Mouse (Mus musculus): Measurements from ENCODE around the gene Irak3.
A peak's percentile ranks its signal among the peaks of the same experiment; 100 is the strongest.
"Not testable (repeated sequence)": the region's sequence is repeated elsewhere in the genome, so short reads cannot be mapped to it uniquely, and the experiment has no call there.

The Irak3 gene

GRCm38 (mm10) chr10:120201961-120202402 lies at the start of gene Irak3:
Irak3 (minus strand) TSS chr10:120202130.
- DNase-seq, result peak; percentile 81

DNA sequence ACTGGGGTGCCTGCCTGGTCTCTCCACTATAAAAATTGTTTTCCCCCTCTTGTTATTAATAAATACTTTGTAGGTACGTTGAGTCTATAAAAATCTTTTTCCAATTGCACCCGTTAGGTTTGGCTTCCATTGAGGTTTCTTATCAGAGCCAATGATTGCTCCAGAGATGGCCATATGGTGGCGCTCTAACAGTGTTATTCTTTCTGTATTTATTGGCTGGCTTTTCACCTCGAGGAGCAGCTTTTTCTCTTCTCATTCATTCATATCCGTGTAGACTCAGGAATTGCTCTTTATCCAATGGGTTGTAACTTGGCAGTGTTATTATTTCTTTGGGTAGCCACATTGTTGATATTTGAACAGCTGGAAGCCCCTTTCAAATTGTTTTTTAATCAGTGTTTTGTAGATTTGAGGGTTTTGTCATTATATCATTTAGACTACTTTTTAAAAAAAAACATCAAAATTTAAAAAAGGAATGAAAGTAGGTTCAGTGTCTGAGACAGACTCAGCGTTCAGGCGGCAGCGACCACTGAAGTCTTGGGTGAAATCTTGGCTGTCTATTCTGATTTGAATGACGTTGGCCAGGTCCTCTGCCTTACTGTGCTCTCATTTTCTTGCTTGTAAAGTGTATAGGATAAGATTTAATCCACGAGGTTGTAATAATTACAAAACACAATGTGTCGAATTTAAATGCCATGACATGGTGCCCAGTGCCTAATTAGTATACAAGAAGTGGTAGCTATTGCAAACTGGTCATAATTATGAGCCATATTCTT lies 49.2 kb upstream of the Irak3 start:
- no peak for DNase-seq

- peak; percentile 64 for DNase-seq
Measured at GRCm38 (mm10) chr10:120246994-120247750, 45.2 kb upstream of the Irak3 start.

- no peak for DNase-seq
Measured at GRCm38 (mm10) chr10:120245681-120246080, 43.8 kb upstream of the Irak3 start.

DNA sequence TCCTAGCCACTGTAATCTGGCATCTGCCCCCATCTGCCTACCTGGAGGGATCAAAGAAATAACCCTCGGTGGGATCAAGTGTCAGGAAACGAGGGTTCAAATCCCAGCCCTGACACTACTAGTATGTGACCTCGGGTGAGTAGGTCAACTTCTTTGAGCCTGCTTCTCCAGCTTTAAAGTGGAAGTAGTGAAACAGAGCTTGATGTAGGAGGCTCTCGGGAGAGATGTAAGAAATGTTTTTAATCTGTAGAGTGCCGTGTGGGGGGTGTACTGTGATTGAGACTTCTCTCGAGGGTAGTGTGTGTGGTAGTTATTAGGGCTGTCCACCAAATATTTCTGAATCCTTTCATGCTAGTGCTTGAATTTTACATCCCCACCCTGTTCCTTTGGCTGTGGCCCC lies 40.5 kb upstream of the Irak3 start:
- no peak for DNase-seq

DNA sequence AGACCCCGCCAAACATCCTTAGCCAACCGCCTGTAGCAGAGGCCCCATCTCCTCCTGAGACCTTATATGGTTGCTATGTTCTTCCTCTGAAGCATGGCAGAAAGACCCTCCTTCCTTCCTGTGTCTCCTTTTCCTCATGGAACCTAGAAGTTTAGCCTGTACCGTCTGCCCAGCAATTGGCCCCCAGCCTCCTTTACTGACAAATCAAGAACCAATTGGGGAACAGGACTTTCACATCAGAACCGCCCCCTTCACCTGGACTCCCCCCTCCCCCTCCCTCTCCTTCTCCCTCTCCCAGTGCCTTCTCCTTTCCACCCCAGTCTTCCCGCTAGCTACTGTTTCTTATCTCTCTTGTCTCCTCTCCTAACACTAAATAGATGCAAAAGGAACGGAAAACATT lies 37.5 kb upstream of the Irak3 start:
- DNase-seq, result no peak

DNA sequence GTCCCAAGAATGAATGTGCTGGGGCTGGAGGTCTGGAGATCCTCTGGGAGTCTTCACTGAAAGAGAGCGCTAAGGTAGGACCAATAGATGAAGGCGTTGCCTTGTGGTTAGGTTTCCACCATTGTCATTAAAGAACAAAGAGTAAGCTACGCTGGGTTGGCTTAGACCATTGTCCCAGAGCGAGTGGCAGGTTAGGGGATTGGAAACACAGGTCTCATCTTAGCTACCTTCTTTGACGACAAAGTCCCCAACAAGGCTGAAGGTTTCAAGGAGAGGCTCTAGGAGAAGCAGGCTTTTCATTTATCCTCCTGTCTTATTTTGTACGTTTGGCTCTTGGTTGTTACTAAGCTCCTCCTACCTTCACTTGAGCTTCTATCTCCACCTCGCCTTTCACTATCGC lies 36.3 kb upstream of the Irak3 start:
- no peak for DNase-seq

DNA sequence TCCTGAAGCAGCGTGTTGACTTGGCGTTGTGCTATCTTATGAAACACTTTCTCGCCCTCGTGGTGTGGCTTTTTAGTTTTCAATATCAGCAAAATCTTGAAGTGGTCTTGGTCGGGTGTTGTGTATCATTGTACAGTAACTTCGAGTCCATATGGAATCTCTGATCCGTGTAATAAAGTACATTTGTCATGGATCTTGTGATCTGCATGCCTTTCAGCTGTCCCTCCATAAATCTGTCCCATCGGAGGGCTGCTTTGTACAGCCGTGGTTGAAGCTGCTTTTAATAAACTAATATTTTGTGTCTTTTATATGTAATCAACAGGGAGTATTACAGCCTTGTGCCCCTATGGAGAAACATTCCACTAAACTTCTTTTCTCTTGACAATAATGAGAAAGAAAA lies 34.9 kb upstream of the Irak3 start:
- DNase-seq, result no peak

DNA sequence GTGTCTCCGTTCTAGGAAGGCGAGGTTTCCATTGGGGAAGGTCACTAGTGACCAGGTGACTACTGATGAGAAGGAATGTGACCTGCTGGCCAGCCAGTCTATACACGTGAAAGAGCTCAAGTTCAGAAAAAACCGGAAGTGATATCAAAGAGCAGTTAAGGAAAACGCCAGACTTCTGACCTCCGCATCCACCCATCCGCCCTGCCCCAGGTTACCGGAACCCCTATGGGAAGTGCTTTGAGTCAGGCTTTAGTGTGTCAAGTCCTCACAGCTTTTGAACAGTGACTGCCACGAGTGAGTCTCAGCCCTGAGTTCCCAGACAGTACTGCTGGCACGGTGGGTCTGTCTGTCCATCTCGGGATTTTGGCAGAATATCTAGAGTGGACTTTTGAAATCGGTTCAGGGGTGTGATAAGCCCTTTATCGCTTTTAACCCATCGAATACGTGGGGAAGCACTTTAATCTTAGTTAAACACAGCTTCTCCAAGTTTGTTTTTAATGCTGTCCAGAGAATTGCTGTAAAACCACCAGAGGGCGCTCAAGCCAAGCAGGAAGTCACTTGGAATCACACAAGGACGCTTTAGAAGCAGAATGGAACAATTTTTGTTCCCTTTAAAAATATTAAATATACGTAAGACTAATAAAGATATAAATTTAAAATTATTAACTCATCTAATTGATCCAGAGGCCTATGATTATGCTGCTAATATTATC lies 31.9 kb upstream of the Irak3 start:
- peak; percentile 67 for DNase-seq

- DNase-seq, result peak; percentile 69
Measured at GRCm38 (mm10) chr10:120231718-120232117, 29.8 kb upstream of the Irak3 start.

DNA sequence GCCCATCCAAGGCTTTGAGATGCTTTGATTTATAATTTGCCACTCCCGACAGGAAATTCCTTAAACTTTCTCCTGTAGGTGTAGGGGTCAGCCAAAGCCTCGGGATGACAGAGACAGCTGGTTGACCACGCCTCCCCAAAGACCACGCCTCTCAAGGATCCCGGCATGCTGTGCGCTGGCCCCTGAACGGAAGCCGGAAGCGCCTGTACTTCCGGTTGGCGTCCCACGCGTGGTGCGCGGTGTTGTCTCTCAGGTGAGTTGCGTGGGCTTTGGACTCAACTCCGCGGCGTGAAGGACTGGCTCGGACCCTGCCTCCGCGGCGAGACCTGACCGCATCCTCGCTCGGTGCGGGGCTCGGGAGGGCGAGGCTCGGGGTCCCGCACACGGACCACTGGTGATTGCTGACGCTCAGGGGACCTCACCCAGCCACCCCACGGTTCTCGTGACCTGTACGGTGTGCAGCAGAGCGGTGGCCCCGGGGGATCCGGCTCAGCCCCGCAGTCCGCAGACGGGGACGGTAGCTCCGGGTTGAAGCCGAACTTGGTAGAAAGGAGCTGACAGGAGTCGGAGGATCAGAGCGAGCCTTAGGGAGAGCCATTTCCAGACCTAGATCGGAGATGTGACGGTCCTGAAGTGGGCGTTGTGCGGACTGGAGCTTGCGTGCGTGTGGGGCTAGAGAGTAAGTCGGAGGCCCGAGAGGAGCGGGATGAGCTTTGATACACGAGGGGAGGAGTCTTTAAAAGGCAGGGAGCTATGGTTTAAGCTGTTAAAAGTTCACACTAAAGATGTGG lies 25.1 kb upstream of the Irak3 start, which contains the start of gene Llph:
TSS of gene Llph (plus strand) at position 200 of the 791 bp plus-strand sequence.
- DNase-seq, result peak; percentile 88

GRCm38 (mm10) chr10:120220776-120221175 lies 18.8 kb upstream of the Irak3 start:
- DNase-seq, result no peak

DNA sequence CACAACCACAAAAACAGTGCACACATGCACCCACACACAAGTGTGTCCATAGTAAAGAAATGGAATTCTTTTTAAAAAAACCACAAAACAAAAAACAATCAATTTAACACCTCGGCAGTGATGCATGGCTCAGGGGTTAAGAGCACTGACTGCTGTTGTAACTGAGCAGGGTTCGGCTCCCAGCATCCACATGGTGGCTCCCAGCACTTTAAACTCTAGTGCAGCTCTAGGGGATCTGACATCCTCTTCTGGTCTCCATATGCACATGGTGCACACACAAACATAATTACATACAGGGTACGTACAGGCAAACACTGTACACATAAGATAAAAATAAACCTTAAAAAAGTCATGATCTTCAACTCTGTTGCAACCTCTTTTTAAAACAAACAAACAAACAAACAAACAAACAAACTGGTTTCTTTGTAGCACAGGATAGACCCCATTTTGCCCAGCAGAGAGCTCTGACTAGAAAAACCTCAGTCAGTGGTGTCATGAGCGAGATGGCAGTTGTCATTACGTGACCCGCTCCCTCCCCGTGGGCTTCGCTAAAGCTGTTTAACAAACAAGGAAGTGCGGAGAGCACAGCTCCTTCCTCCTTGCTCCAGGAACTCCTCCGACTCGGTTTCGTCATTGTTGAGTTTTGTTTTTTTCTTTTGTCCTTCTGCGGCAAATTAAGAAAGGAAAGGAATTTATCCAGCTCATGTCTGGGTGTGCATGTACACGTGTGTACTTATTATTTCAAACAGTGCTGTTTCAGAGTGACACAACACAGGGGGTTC lies 17.8 kb upstream of the Irak3 start:
- no peak for DNase-seq

DNA sequence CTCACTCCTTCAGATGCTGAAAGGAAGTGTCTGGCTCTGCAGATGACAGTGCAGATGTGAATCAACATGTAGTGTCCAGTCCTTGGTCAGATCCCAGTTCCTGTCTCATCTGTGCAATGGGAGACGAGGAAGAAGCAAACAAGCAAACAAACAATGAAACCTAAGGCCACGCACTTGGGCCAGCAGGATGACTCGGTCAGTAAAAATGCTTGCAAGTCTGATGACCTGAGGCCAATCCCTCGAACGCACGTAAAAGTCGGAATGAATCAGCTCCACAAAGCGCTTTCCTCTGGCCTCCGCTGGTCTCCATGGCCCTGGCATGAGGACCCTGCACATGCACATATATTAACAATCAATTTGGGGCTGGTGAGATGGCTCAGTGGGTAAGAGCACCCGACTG lies 17.1 kb upstream of the Irak3 start:
- no peak for DNase-seq

DNA sequence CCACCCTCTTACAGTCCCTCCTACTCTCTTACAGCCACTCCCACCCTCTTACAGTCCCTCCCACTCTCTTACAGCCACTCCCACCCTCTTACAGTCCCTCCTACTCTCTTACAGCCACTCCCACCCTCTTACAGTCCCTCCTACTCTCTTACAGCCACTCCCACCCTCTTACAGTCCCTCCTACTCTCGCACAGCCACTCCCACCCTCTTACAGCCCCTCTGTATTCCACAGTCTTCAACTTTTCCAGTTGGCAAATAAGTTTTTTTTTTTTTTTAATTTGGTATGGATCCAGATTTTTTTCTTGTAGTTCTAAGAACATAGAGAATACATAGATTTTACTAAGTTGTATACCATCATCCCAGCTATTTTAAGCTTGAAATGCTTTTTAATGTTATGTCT lies 15.2 kb upstream of the Irak3 start:
- not testable (repeated sequence) for DNase-seq

DNA sequence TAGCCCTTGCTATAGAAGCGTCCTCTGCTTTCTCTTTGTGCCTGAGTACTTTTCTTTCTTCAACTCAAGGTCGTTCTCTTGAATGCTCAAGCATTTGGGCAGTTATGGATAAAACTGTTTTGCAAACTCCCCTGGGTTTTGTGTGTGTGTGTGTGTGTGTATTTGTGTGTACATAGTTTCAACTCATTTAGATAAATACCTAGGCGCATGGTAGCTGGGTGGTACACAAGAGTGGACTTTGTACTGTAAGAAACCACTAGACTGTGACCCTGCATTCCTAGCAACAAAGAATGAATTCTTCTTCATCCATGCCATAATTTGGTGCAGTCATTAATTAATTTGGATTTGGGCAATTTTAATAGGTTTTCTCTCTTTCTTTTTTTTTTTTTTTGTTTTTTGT lies 8.2 kb upstream of the Irak3 start:
- peak; percentile 78 for DNase-seq

- peak; percentile 36 for DNase-seq
Measured at GRCm38 (mm10) chr10:120209539-120209925, 7.6 kb upstream of the Irak3 start.

GRCm38 (mm10) chr10:120208575-120209538 lies 6.9 kb upstream of the Irak3 start:
- peak; percentile 94 for DNase-seq

DNA sequence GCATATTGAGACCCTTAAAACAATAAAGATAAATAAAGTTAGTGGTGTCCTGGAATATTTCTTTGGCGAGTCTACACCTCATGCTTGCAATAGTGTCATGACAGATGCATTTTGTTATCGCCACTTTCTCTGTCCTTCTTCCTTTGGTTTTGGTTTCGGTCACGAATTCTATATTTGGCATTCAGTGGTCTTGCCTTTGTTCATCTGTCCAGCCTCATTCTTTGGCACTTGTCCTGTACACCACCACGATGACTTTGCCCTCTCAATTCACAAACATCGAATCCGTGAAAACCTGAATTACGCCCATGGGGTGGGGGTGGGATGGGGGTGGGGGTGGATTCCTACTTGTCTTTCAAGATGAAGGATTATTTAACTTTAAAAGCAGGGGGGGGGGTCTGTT lies 6.1 kb upstream of the Irak3 start:
- no peak for DNase-seq

GRCm38 (mm10) chr10:120204591-120205210 lies 2.8 kb upstream of the Irak3 start:
- DNase-seq, result no peak

All from kidney, adult 9 months (tissue).